Mouse (Mus musculus): ENCODE data around the gene Id4. TPM values are rescaled to one million over a fixed set of nuclear protein-coding genes. Genes with fewer than 3 reads are reported as not detected.

Id4 gene
- polyA plus RNA-seq, 1 experiment from 2014 or later = 4.4 TPM

DNA sequence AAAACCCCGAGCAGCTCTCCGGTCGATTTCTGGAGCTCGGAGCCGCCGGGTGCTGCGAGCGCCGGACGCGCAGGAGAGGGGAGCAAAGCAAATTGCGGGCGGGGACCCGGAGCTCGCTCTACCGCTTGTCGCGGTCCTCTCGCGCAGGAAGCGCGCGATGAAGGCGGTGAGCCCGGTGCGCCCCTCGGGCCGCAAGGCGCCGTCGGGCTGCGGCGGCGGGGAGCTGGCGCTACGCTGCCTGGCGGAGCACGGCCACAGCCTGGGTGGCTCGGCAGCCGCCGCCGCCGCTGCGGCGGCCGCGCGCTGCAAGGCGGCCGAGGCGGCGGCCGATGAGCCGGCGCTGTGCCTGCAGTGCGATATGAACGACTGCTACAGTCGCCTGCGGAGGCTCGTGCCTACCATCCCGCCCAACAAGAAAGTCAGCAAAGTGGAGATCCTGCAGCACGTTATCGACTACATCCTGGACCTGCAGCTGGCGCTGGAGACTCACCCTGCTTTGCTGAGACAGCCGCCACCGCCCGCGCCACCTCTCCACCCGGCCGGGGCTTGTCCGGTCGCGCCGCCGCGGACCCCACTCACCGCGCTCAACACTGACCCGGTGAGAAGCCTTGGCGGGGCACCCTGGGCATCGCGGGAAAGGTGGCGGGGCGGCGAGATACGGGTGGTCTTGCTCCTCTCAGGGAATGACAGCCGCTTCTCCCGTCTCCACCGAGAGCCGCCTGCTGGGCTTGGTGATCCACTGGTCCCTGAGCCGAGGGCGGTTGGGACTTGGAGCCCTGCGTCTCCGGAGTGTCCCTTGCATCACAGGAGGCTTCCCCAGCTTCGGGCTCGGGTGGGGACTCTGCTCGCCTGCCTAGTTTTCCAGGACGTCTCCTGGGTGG, 553 bp downstream of the Id4 start:
- peak overlapping the region; percentile 98 for H3K4me2 ChIP-seq
- H3K4me1 ChIP-seq (replicated peaks) = peaks cover 13% of the 10 kb centered on the region; the same call in 1 of the 2 replicates
- WGBS = under 1% methylated on average over 98 of the region's 98 CpGs
- 0 out of 2 replicates have a peak, but pooled peaks cover 4% of the 10 kb centered on the region for H3K27me3 ChIP-seq (replicated peaks)
- H3K27ac ChIP-seq (ENCODE audit: poor library complexity, severe bottlenecking) = peak overlapping the region; percentile 65
- peak; percentile 26; the same call in 1 of the 2 replicates for ATAC-seq (ENCODE audit: insufficient number of reproducible peaks, low FRiP score)
- H3K9ac ChIP-seq = peak overlapping the region; percentile 77
- H3K4me3 ChIP-seq = peak overlapping the region; percentile 65
- H3K9me3 ChIP-seq (replicated peaks) = no peaks in the 10 kb centered on the region
- no peaks in the 10 kb centered on the region for H3K36me3 ChIP-seq

DNA sequence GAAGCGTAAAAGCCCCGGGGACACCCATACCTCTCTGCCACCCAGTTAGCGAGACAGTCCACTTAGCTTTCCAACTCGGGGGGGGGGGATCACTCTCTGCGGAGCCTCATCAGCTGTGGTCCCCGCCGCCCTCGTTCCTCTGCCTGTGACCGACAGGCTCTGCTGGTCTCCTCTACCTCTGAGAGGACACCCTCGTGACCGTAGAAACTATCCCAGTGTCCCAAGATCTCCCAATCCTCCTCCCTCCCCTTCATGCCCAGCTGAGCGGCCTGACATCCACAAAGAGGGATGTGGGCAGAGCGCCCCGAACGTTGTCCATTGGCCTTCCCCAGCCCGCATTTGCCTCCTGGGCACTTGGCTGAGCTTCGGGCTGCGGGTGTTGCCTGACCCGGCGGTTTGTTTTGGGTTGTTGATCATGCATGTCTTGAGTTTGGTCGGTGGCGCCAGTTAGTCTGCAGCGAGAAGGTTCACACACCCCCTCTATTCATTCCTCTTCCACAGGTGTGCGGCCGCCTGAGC, 1.5 kb downstream of the Id4 start:
- H3K4me2 ChIP-seq = peak overlapping the region; percentile 98
- no peak overlapping the region for H3K27ac ChIP-seq (ENCODE audit: poor library complexity, severe bottlenecking)
- no peaks in the 10 kb centered on the region for H3K36me3 ChIP-seq
- peak overlapping the region; percentile 65 for H3K4me3 ChIP-seq
- H3K27me3 ChIP-seq (replicated peaks) = 0 out of 2 replicates have a peak, but pooled peaks cover 4% of the 10 kb centered on the region
- peaks cover 13% of the 10 kb centered on the region; the same call in 1 of the 2 replicates for H3K4me1 ChIP-seq (replicated peaks)
- peak overlapping the region; percentile 77 for H3K9ac ChIP-seq
- 0% methylated on average over 25 of the region's 25 CpGs for WGBS
- no peaks in the 10 kb centered on the region for H3K9me3 ChIP-seq (replicated peaks)
- ATAC-seq (ENCODE audit: insufficient number of reproducible peaks, low FRiP score) = no peak

DNA sequence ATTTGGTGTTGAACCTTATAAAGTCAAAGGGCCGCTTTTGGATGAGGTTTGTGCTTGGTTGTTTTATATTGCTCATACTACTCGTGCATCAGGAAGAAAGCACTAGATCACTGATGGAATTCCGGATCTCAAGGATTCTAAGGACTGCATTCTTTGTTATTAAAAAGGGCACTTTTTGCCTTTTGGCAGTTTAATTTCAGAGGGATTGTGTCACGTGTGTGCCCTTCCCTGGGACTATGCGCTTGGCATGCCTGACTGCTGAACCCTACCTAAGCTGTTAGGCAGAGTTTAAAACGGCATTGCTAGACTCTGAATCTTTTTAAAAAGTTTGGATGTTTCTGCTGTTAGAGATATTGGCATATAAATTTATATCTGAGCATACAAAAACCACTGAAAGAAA, 4.0 kb downstream of the Id4 start:
- Histone ChIP-seq H3K4me1 (replicated peaks) (peaks cover 15% of the 10 kb centered on the region; the same call in 1 of the 2 replicates), H3K27me3 (replicated peaks) (0 out of 2 replicates have a peak, but pooled peaks cover 4% of the 10 kb centered on the region), H3K9me3 (replicated peaks) (no peaks in the 10 kb centered on the region), H3K36me3 (no peaks in the 10 kb centered on the region), H3K27ac (ENCODE audit: poor library complexity, severe bottlenecking) (no peak overlapping the region), H3K9ac (no peak overlapping the region), H3K4me2 (no peak overlapping the region), H3K4me3 (no peak overlapping the region)
- no peak for ATAC-seq (ENCODE audit: insufficient number of reproducible peaks, low FRiP score)
- WGBS = 78% methylated on average over 6 of the region's 6 CpGs

DNA sequence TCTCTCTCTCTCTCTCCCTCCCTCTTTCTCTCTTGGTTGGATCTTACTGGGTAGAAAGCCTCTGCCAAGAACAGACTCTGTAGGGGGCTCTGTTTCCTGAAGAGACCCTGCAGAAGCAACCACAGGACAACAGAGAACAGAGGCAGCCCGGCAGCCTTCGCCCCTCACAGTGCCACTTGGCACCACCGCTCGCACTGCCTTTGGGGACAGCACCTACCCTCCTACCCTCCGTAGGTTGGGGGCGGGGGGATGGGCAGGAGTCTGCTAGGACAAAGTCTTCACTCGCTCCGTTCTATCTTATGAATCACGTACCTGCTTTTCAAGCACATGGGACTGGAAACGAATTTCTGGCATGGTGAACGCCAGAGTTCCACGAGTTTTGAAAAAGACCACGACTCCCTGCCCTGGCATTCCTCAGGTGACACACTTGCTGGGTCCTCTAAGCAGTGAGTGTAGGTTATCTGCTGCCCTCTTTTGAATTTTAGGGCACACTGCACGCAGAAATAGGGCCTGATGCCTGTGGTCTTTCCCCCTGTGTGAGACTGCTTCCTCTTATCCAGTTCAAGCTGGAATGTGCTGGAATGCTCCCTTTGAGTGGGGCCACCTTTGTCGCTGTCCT, 12.5 kb downstream of the Id4 start:
- WGBS = 5% methylated on average over 15 of the region's 15 CpGs
- Histone ChIP-seq H3K27ac (ENCODE audit: poor library complexity, severe bottlenecking) (no peak overlapping the region), H3K4me3 (peak overlapping the region; percentile 37), H3K9me3 (replicated peaks) (no peaks in the 10 kb centered on the region), H3K27me3 (replicated peaks) (no peaks in the 10 kb centered on the region), H3K36me3 (no peaks in the 10 kb centered on the region), H3K9ac (peak overlapping the region; percentile 49), H3K4me2 (peak overlapping the region; percentile 78), H3K4me1 (replicated peaks) (peaks cover 10% of the 10 kb centered on the region; the same call in 1 of the 2 replicates)
- ATAC-seq (ENCODE audit: insufficient number of reproducible peaks, low FRiP score) = peak; percentile 81; the same call in 1 of the 2 replicates

DNA sequence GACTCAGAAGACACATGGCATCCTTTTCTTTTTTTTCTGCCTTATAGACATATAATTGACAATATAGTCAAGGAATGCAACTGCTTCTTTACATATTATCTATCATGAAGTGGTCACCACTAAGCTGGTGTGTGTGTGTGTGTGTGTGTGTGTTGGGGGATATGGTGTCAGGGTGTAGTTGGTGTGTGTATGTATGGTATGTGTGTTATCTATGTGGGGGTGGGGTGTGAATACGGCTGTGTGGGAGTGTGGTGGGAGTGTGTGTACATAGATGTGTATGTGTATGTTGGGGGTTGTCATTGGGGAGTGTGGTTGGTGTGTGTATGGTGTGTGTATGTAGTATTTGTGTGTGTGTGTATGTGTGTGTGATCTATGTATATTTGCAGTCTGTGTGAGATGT, 13.1 kb downstream of the Id4 start:
- no peak; the same call in 1 of the 2 replicates for ATAC-seq (ENCODE audit: insufficient number of reproducible peaks, low FRiP score)
- no peaks in the 10 kb centered on the region for H3K9me3 ChIP-seq (replicated peaks)
- H3K27ac ChIP-seq (ENCODE audit: poor library complexity, severe bottlenecking) = no peak overlapping the region
- no peaks in the 10 kb centered on the region for H3K36me3 ChIP-seq
- H3K4me2 ChIP-seq = no peak overlapping the region; the same call in 1 of the 2 replicates
- H3K27me3 ChIP-seq (replicated peaks) = no peaks in the 10 kb centered on the region
- no peak overlapping the region for H3K9ac ChIP-seq
- H3K4me1 ChIP-seq (replicated peaks) = peaks cover 8% of the 10 kb centered on the region; the same call in 1 of the 2 replicates
- no peak overlapping the region for H3K4me3 ChIP-seq
- WGBS = 48% methylated on average over 1 of the region's 1 CpGs

DNA sequence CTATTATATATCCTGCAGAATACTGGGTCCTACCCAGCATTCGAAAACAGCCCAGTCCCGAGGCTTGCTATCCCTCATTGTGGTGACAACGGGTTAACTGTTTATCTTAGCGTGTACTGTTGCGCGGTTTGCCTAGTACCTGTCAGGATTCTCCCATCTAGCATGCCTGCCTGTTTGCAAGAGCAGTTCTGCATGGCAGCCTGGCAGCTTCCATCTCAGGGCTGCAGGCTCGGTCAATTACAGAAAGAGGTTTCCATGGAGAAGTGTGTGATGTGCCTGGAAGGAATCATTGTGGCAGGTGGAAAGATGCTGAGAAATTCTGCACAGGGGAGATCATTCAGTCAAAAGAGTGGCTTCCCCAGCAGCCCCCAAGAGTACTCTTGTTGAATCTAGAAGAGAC, 16.0 kb downstream of the Id4 start:
- H3K4me3 ChIP-seq = no peak overlapping the region
- peaks cover 8% of the 10 kb centered on the region; the same call in 1 of the 2 replicates for H3K4me1 ChIP-seq (replicated peaks)
- H3K27me3 ChIP-seq (replicated peaks) = no peaks in the 10 kb centered on the region
- ATAC-seq (ENCODE audit: insufficient number of reproducible peaks, low FRiP score) = no peak
- no peak overlapping the region for H3K4me2 ChIP-seq
- no peak overlapping the region for H3K27ac ChIP-seq (ENCODE audit: poor library complexity, severe bottlenecking)
- WGBS = 76% methylated on average over 7 of the region's 7 CpGs
- no peak overlapping the region for H3K9ac ChIP-seq
- no peaks in the 10 kb centered on the region for H3K9me3 ChIP-seq (replicated peaks)
- no peaks in the 10 kb centered on the region for H3K36me3 ChIP-seq

DNA sequence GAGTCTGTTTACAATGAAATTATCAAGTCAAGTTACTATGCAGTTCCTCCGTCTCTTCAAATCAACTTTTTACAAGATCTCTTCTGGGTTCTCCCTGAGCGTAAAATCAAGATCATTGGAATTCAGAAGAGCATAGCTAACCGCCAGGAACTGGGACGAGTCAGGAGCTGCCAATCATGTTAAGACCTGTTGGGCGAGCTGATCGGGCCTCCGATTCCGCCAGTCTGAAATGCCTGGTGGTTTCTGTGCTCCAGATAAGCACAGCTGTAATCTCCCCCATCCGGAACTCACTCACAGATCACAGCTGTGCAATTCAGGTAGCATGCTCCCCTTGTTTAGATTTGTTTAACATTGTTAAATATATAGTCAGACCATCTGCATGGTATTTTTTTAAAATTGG, 23.4 kb downstream of the Id4 start:
- no peaks in the 10 kb centered on the region for H3K36me3 ChIP-seq
- no peak overlapping the region for H3K9ac ChIP-seq
- no peak overlapping the region for H3K4me3 ChIP-seq
- no peaks in the 10 kb centered on the region for H3K9me3 ChIP-seq (replicated peaks)
- 0 out of 2 replicates have a peak, but pooled peaks cover 5% of the 10 kb centered on the region for H3K27me3 ChIP-seq (replicated peaks)
- H3K4me2 ChIP-seq = no peak overlapping the region
- peaks cover 3% of the 10 kb centered on the region; the same call in 1 of the 2 replicates for H3K4me1 ChIP-seq (replicated peaks)
- ATAC-seq (ENCODE audit: insufficient number of reproducible peaks, low FRiP score) = no peak
- WGBS = 46% methylated on average over 9 of the region's 9 CpGs
- no peak overlapping the region for H3K27ac ChIP-seq (ENCODE audit: poor library complexity, severe bottlenecking)

DNA sequence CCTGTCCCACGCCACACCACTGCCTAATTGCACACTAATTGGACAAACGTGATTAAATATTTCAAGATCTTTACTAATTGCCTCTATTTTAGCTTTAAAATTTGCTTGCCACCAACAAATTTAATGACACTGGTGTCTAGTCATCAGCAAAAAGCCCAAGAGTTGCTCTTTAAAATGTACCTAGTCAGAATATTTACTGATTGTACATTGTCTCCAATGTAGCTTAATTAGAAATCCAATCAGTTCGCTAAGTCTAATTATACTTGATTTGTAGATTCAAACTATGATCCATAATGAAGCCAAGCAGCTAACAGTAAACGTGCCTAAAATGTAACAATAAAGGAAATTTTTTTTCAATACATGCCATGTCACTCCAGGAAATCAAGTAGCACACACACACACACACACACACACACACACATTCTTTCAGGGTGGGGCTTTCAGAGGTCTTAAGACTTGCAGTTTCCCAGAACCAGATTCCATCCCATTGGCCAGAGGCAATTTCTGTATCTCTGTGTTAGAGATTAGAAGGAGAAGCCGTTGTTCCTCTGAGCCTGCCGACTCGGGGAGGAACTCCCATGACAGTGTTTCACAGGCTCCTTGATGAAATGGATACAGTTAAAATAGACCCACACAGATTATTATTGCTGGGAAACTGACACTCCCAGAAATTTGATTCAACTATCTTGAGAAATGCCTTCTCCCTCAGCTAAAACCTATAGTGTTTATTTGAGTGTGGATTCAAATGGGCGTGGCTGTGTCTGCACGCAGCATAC, 24.1 kb downstream of the Id4 start:
- H3K27ac ChIP-seq (ENCODE audit: poor library complexity, severe bottlenecking) = no peak overlapping the region
- 54% methylated on average over 9 of the region's 9 CpGs for WGBS
- H3K9ac ChIP-seq = no peak overlapping the region
- H3K4me3 ChIP-seq = no peak overlapping the region
- no peaks in the 10 kb centered on the region for H3K36me3 ChIP-seq
- no peaks in the 10 kb centered on the region for H3K9me3 ChIP-seq (replicated peaks)
- H3K4me2 ChIP-seq = no peak overlapping the region
- H3K4me1 ChIP-seq (replicated peaks) = peaks cover 3% of the 10 kb centered on the region; the same call in 1 of the 2 replicates
- no peak for ATAC-seq (ENCODE audit: insufficient number of reproducible peaks, low FRiP score)
- H3K27me3 ChIP-seq (replicated peaks) = 0 out of 2 replicates have a peak, but pooled peaks cover 5% of the 10 kb centered on the region

DNA sequence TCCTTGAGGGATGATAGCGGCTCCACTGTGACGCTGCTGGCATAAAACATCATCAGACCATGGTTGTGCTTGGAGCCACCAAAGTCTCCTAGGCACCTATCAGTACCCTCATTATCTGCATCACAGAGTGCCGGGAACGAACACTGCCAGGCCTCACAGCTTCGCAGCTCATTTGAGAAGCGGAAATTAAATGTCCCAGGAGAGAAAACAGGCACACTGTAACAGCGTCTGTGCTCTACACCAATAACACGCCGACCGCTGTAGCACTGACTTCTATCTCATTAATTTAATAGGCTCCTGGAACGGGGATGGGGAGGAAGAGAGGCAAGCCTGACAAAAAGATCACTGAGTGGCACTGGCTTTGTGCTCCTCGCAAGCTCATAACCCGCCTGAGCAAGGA, 29.4 kb downstream of the Id4 start:
- ATAC-seq (ENCODE audit: insufficient number of reproducible peaks, low FRiP score) = no peak
- Histone ChIP-seq H3K4me2 (peak overlapping the region; percentile 27; the same call in 1 of the 2 replicates), H3K4me1 (replicated peaks) (0 out of 2 replicates have a peak, but pooled peaks cover 6% of the 10 kb centered on the region), H3K4me3 (no peak overlapping the region), H3K27me3 (replicated peaks) (0 out of 2 replicates have a peak, but pooled peaks cover 5% of the 10 kb centered on the region), H3K9me3 (replicated peaks) (no peaks in the 10 kb centered on the region), H3K36me3 (no peaks in the 10 kb centered on the region), H3K27ac (ENCODE audit: poor library complexity, severe bottlenecking) (no peak overlapping the region), H3K9ac (no peak overlapping the region)
- WGBS = 23% methylated on average over 13 of the region's 13 CpGs

DNA sequence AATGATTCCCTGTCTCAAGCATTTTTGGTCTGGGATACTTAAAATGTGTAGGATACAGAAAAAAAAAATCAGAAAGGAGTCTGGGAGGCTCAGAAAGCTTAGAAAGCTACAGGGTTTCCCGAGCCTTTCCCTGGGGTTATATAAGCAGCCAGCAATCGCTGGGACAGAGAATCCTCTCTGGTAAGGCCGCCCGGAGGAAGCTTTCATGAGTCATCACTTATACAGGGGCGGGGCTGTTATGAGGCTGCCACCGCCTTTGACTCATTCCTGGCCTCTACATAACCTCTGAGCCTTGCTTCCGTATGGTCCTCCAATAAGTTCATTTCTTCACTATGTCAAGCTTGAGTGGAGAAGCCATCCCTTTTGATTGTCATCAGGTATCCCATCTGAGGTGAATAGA, 53.5 kb downstream of the Id4 start:
- H3K27ac ChIP-seq (ENCODE audit: poor library complexity, severe bottlenecking) = no peak overlapping the region
- peaks cover 13% of the 10 kb centered on the region; the same call in 1 of the 2 replicates for H3K27me3 ChIP-seq (replicated peaks)
- ATAC-seq (ENCODE audit: insufficient number of reproducible peaks, low FRiP score) = no peak
- H3K36me3 ChIP-seq = no peaks in the 10 kb centered on the region
- peaks cover 21% of the 10 kb centered on the region for H3K4me1 ChIP-seq (replicated peaks)
- no peak overlapping the region for H3K9ac ChIP-seq
- no peak overlapping the region for H3K4me2 ChIP-seq
- WGBS = 45% methylated on average over 7 of the region's 7 CpGs
- H3K4me3 ChIP-seq = no peak overlapping the region
- no peaks in the 10 kb centered on the region for H3K9me3 ChIP-seq (replicated peaks)
